Mouse (Mus musculus) midbrain, postnatal 0 days (tissue): ENCODE results near the gene Sdf4. TPM values are rescaled to one million over a fixed set of nuclear protein-coding genes. Genes with fewer than 3 reads are reported as not detected.
A peak's percentile ranks its signal among the peaks of the same experiment; 100 is the strongest.

Experiments used
- ATAC-seq: fragments of 200-750 bp; cut with Nextera tagmentation; 2 replicates; pipeline ENCODE4 v1.8.0; 2017; ENCODE audit warnings: moderate number of reproducible peaks, mild to moderate bottlenecking, moderate TSS enrichment, moderate library complexity; ENCODE audit not compliant: low FRiP score
- DNase-seq: peaks from one replicate; pipeline ENCODE4 v3.0.0-alpha.2; 2015; ENCODE audit warnings: low spot score
- H3K27ac ChIP-seq: fragments of 300-500 bp; sonication (generic); 2 replicates; pipeline ENCODE4 v1.5.1; 2014; ENCODE audit warnings: low read depth, mild to moderate bottlenecking, low read length, mixed read lengths
- H3K27me3 ChIP-seq: fragments of 300-500 bp; sonication (generic); 2 replicates; pipeline ENCODE4 v1.6.1; 2014; ENCODE audit warnings: low read length, control low read depth, mixed read lengths; ENCODE audit not compliant: insufficient read depth
- H3K36me3 ChIP-seq: fragments of 300-500 bp; sonication (generic); 2 replicates; pipeline ENCODE4 v1.6.1; 2014; ENCODE audit warnings: low read length, control low read depth, mixed read lengths; ENCODE audit not compliant: insufficient read depth
- H3K4me1 ChIP-seq: fragments of 300-500 bp; sonication (generic); 2 replicates; pipeline ENCODE4 v1.6.1; 2014; ENCODE audit warnings: mild to moderate bottlenecking, control low read depth, antibody characterized with exemption, low read length, mixed read lengths; ENCODE audit not compliant: insufficient read depth
- H3K4me2 ChIP-seq: fragments of 300-500 bp; sonication (generic); 2 replicates; pipeline ENCODE4 v1.6.1; 2014; ENCODE audit warnings: low read depth, mild to moderate bottlenecking, low read length, mixed read lengths; ENCODE audit not compliant: poor library complexity, severe bottlenecking
- H3K4me3 ChIP-seq: fragments of 300-500 bp; sonication (generic); 2 replicates; pipeline ENCODE4 v1.5.1; 2014; ENCODE audit warnings: low read depth, mild to moderate bottlenecking, low read length, moderate library complexity
- H3K9ac ChIP-seq: fragments of 300-500 bp; sonication (generic); replicated peaks from 2 replicates; pipeline ENCODE4 v1.6.1; 2014; ENCODE audit warnings: mild to moderate bottlenecking, low read length, moderate library complexity, mixed read lengths; ENCODE audit not compliant: poor library complexity, severe bottlenecking
- H3K9me3 ChIP-seq: fragments of 300-500 bp; sonication (generic); 2 replicates; pipeline ENCODE4 v1.6.1; 2016; ENCODE audit warnings: low read length, control low read depth
- CTCF ChIP-seq: IDR thresholded peaks from 2 replicates; pipeline ENCODE4 v1.5.1; 2016; ENCODE audit warnings: antibody characterized with exemption, mild to moderate bottlenecking
- WGBS: fragments of 180-500 bp; shearing (Covaris S2); extraction: QIAGEN DNeasy Blood & Tissue Kit; methylation state at CpG from one replicate; pipeline ENCODE4 v1.1.7; 2014; 5-methylcytosine and 5-hydroxymethylcytosine counted together
- polyA plus RNA-seq: library from polyadenylated mRNA; unstranded; fragments of >200 nt; fragmentation: Nextera tagmentation; extraction: Ambion mirVana; gene quantifications from 2 replicates; pipeline ENCODE4 v1.2.1, GENCODE M21; 2015
- total RNA-seq: library from RNA; depleted of rRNA; stranded (reverse); fragments of >200 nt; gene quantifications from 2 replicates; pipeline ENCODE4 v1.2.3, GENCODE M21; 2014

The Sdf4 gene
- total and polyA plus RNA-seq, 2 experiments from 2014 or later: 84.8 to 111 TPM

- WGBS: 92% methylated on average over 6 of the region's 6 CpGs
Measured at GRCm38 (mm10) chr4:155955491-155955890, 37.2 kb upstream of the Sdf4 start.

GRCm38 (mm10) chr4:155959275-155959674, 33.4 kb upstream of the Sdf4 start:
- Histone ChIP-seq H3K9ac (no peak overlapping the region), H3K4me1 (no peaks in the 10 kb centered on the region), H3K36me3 (peaks cover 30% of the 10 kb centered on the region), H3K27ac (no peak overlapping the region), H3K27me3 (no peaks in the 10 kb centered on the region), H3K4me2 (no peak overlapping the region), H3K4me3 (no peak overlapping the region), H3K9me3 (no peaks in the 10 kb centered on the region)
- WGBS: 11% methylated on average over 5 of the region's 5 CpGs
- peak; percentile 85 for TF ChIP-seq CTCF
- ATAC-seq (peak; percentile 56), DNase-seq (peak; percentile 88)

More at GRCm38 (mm10) chr4:155955491-155955890, 37.2 kb upstream of the Sdf4 start:
- H3K4me1 ChIP-seq: no peaks in the 10 kb centered on the region
- H3K9ac ChIP-seq: no peak overlapping the region
- ATAC-seq (no peak), DNase-seq (no peak)
- H3K4me3 ChIP-seq: no peak overlapping the region
- H3K27me3 ChIP-seq: no peaks in the 10 kb centered on the region
- H3K4me2 ChIP-seq: no peak overlapping the region
- H3K36me3 ChIP-seq: peaks cover 41% of the 10 kb centered on the region
- TF ChIP-seq CTCF: no peak
- H3K9me3 ChIP-seq: no peaks in the 10 kb centered on the region
- no peak overlapping the region for H3K27ac ChIP-seq

- Histone ChIP-seq H3K27me3 (no peaks in the 10 kb centered on the region), H3K27ac (no peak within 1 kb of the TSS), H3K4me2 (peak within 1 kb of the TSS; percentile 54), H3K36me3 (peaks cover 31% of the 10 kb centered on the region), H3K4me3 (peak within 1 kb of the TSS; percentile 35), H3K9me3 (no peaks in the 10 kb centered on the region), H3K4me1 (no peaks in the 10 kb centered on the region), H3K9ac (peak within 1 kb of the TSS; percentile 52)
- ATAC-seq (peak; percentile 54), DNase-seq (peak; percentile 37)
- no peak for TF ChIP-seq CTCF
- 3% methylated on average over 33 of the region's 42 CpGs for WGBS
Measured at GRCm38 (mm10) chr4:155962167-155962971, 30.3 kb upstream of the Sdf4 start, which contains the start of gene C1qtnf12. Gene C1qtnf12, plus strand, starts transcription at chr4:155962318.

GRCm38 (mm10) chr4:155963106-155963505, 29.6 kb upstream of the Sdf4 start:
- TF ChIP-seq CTCF: no peak
- Histone ChIP-seq H3K27me3 (no peaks in the 10 kb centered on the region), H3K4me3 (peak overlapping the region; percentile 35; the same call in 1 of the 2 replicates), H3K4me1 (no peaks in the 10 kb centered on the region), H3K27ac (no peak overlapping the region), H3K9me3 (no peaks in the 10 kb centered on the region), H3K36me3 (peaks cover 24% of the 10 kb centered on the region), H3K9ac (peak overlapping the region; percentile 52), H3K4me2 (peak overlapping the region; percentile 54)
- WGBS: 48% methylated on average over 7 of the region's 7 CpGs
- DNase-seq (no peak), ATAC-seq (no peak)

- H3K4me2 ChIP-seq: no peak overlapping the region
- ATAC-seq: no peak
- no peak overlapping the region for H3K27ac ChIP-seq
- no peaks in the 10 kb centered on the region for H3K4me1 ChIP-seq
- no peaks in the 10 kb centered on the region for H3K9me3 ChIP-seq
- TF ChIP-seq CTCF: no peak
- no peak overlapping the region for H3K9ac ChIP-seq
- H3K27me3 ChIP-seq: no peaks in the 10 kb centered on the region
- H3K4me3 ChIP-seq: no peak overlapping the region
- peaks cover 20% of the 10 kb centered on the region; the same call in 1 of the 2 replicates for H3K36me3 ChIP-seq
- no peak for DNase-seq
- WGBS: 94% methylated on average over 11 of the region's 11 CpGs
Measured at GRCm38 (mm10) chr4:155964396-155964795, 28.3 kb upstream of the Sdf4 start.

- no peak overlapping the region for H3K4me3 ChIP-seq
- 86% methylated on average over 13 of the region's 13 CpGs for WGBS
Measured at GRCm38 (mm10) chr4:155969043-155969653, 23.5 kb upstream of the Sdf4 start.

More at GRCm38 (mm10) chr4:155969043-155969653, 23.5 kb upstream of the Sdf4 start:
- H3K27me3 ChIP-seq: no peaks in the 10 kb centered on the region
- H3K4me1 ChIP-seq: no peaks in the 10 kb centered on the region
- ATAC-seq (no peak), DNase-seq (no peak)
- TF ChIP-seq CTCF: no peak
- no peaks in the 10 kb centered on the region for H3K9me3 ChIP-seq
- H3K4me2 ChIP-seq: no peak overlapping the region
- peaks cover 13% of the 10 kb centered on the region; the same call in 1 of the 2 replicates for H3K36me3 ChIP-seq
- H3K27ac ChIP-seq: no peak overlapping the region
- H3K9ac ChIP-seq: no peak overlapping the region
